Mouse (Mus musculus) adipocyte (in vitro differentiated cells): Measurements from ENCODE around the gene Bpifb2.

Experiments used
- DNase-seq: peaks from one replicate; pipeline ENCODE4 v3.0.0-alpha.2; 2016; ENCODE audit warnings: low spot score

Gene Bpifb2

GRCm38 (mm10) chr2:153931125-153931524 lies 56.3 kb downstream of the Bpifb2 start:
- DNase-seq: no peak

GRCm38 (mm10) chr2:153933311-153933710 lies 58.5 kb downstream of the Bpifb2 start:
- no peak for DNase-seq

DNA sequence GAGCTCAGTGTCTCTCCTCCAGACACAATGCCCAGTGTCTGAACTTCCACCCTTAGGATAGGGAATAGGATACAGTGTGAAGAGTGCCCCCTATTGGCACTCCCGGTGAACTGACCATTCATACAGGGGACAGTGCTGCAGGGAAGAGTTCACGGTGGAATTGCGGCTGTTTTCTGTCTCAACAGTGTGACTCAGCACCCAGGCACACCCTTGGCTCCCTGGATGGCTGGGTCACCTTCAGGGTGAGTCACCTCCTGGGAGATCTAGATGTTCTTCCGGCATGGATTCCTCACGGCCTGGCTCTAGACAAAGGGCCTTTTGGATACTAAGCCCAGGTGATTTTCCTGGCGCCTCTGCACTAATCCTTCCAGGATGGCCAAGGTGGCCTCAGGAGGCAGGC lies 60.5 kb downstream of the Bpifb2 start:
- no peak for DNase-seq

DNA sequence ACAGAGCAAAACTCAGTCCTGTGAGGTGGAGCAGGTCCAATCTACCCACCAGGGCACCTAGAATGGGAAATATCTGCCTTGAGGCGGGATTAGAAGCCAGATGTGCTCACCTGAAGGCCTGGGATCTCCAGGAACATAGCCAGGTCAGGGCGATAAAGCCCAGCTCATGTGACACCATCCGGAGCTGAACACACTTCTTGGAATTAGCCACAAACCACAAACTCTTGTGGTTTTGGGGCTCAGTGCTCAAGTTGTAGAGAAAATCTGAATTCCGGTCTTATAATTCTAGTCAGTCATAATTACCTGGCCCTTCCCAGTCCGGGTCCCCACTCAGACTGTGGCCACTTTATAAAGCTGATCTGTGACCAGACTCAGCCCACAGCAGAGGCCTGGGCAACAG lies 63.0 kb downstream of the Bpifb2 start, which contains the start of gene Bpifb4:
Gene Bpifb4 (plus strand): TSS at position 370 of the 400 bp plus-strand sequence.
- DNase-seq: no peak

DNA sequence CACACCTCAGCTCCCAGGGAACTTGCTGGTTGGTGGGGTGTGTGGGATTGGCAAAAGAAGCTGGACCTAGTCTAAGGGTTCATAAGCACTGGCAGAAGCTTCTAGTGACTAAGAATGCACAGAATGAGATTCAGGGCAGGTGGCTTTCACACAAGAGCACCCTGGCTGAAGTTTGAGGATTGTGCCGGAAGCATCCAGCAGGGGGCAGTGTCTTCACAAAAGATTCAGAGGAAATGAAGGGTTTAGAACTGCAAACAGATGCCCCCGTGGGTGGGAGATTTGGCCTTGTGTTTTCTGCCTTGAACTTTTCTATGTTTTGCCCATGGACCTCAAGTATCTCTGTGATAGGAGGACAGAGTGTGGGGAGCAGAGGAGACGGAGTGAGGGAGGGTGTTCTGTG lies 68.7 kb downstream of the Bpifb2 start:
- peak; percentile 50 for DNase-seq

DNA sequence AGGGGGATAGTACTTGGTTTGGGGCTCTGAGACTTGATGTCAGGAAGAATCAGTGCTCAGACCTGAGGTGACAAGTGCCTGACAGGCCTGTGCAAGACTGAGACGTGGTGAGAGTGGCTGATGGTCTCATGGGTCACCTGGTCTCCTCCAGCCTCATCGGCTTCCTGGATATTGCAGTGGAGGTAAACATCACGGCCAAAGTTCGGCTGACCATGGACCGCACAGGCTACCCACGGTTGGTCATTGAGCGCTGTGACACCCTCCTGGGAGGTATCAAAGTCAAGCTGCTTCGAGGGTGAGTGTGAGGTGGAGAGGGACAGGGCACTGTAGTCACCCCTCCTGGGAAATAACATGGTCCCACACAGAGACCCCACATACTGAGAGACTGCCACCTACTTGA lies 69.7 kb downstream of the Bpifb2 start:
- no peak for DNase-seq
